Mouse (Mus musculus) lung, adult 2 months (tissue): ENCODE measurements around the gene Ropn1l.

Source experiments
- CTCF ChIP-seq: fragments of 200-500 bp; IDR thresholded peaks from 2 replicates; pipeline ENCODE4 v1.5.1; 2011; ENCODE audit warnings: mild to moderate bottlenecking, low read length, control low read depth; ENCODE audit not compliant: insufficient read depth
- POLR2A ChIP-seq: fragments of 200-500 bp; IDR thresholded peaks from 2 replicates; pipeline ENCODE4 v1.6.1; 2011; ENCODE audit warnings: low read depth, mild to moderate bottlenecking, control low read depth, low read length, borderline replicate concordance; ENCODE audit errors: extremely low read depth

- TF ChIP-seq CTCF = no peak
- TF ChIP-seq POLR2A = no peak
Measured at GRCm38 (mm10) chr15:31441996-31442395, 11.5 kb downstream of the Ropn1l start.
